Mouse (Mus musculus): Measurements from ENCODE around the gene Dph3. TPM values are rescaled to one million over a fixed set of nuclear protein-coding genes. Genes with fewer than 3 reads are reported as not detected.
"Not testable (repeated sequence)": the region's sequence is repeated elsewhere in the genome, so short reads cannot be mapped to it uniquely, and the experiment has no call there.

Gene Dph3
- total RNA-seq, 2 experiments from 2014 or later, result 9.1 to 33.1 TPM

GRCm38 (mm10) chr14:32087584-32088248 lies 2.2 kb upstream of the Dph3 start:
- not testable (repeated sequence) for ATAC-seq (replicated peaks; ENCODE audit: low FRiP score, poor library complexity, severe bottlenecking)

- ATAC-seq (replicated peaks; ENCODE audit: low FRiP score, poor library complexity, severe bottlenecking), result peak; percentile 8; the same call in 1 of the 2 replicates
Measured at GRCm38 (mm10) chr14:32086226-32086625, 697 bp upstream of the Dph3 start.

GRCm38 (mm10) chr14:32084761-32085485 lies 606 bp downstream of the Dph3 start, which contains the start of gene Oxnad1:
Oxnad1 (plus strand) TSS chr14:32085374.
- peak; percentile 81 for ATAC-seq (replicated peaks; ENCODE audit: low FRiP score, poor library complexity, severe bottlenecking)

- no peak for ATAC-seq (replicated peaks; ENCODE audit: low FRiP score, poor library complexity, severe bottlenecking)
Measured at GRCm38 (mm10) chr14:32083466-32083865, 2.1 kb downstream of the Dph3 start.

- no peak for ATAC-seq (replicated peaks; ENCODE audit: low FRiP score, poor library complexity, severe bottlenecking)
Measured at GRCm38 (mm10) chr14:32082891-32083290, 2.6 kb downstream of the Dph3 start.

GRCm38 (mm10) chr14:32081026-32081425 lies 4.5 kb downstream of the Dph3 start:
- no peak for ATAC-seq (replicated peaks; ENCODE audit: low FRiP score, poor library complexity, severe bottlenecking)

- ATAC-seq (replicated peaks; ENCODE audit: low FRiP score, poor library complexity, severe bottlenecking), result peak; percentile 74
Measured at GRCm38 (mm10) chr14:32076896-32077575, 8.5 kb downstream of the Dph3 start.

GRCm38 (mm10) chr14:32073901-32074300 lies 11.6 kb downstream of the Dph3 start:
- ATAC-seq (replicated peaks; ENCODE audit: low FRiP score, poor library complexity, severe bottlenecking), result no peak

GRCm38 (mm10) chr14:32073211-32073685 lies 12.3 kb downstream of the Dph3 start:
- ATAC-seq (replicated peaks; ENCODE audit: low FRiP score, poor library complexity, severe bottlenecking), result no peak

GRCm38 (mm10) chr14:32072807-32073206 lies 12.7 kb downstream of the Dph3 start:
- no peak for ATAC-seq (replicated peaks; ENCODE audit: low FRiP score, poor library complexity, severe bottlenecking)

GRCm38 (mm10) chr14:32061398-32061797 lies 24.1 kb downstream of the Dph3 start:
- no peak for ATAC-seq (replicated peaks; ENCODE audit: low FRiP score, poor library complexity, severe bottlenecking)

GRCm38 (mm10) chr14:32057664-32058063 lies 27.9 kb downstream of the Dph3 start:
- ATAC-seq (replicated peaks; ENCODE audit: low FRiP score, poor library complexity, severe bottlenecking), result no peak

- ATAC-seq (replicated peaks; ENCODE audit: low FRiP score, poor library complexity, severe bottlenecking), result no peak
Measured at GRCm38 (mm10) chr14:32056675-32057074, 28.9 kb downstream of the Dph3 start.

- no peak for ATAC-seq (replicated peaks; ENCODE audit: low FRiP score, poor library complexity, severe bottlenecking)
Measured at GRCm38 (mm10) chr14:32055781-32056180, 29.7 kb downstream of the Dph3 start.

- no peak for ATAC-seq (replicated peaks; ENCODE audit: low FRiP score, poor library complexity, severe bottlenecking)
Measured at GRCm38 (mm10) chr14:32054788-32055187, 30.7 kb downstream of the Dph3 start.

GRCm38 (mm10) chr14:32053895-32054294 lies 31.6 kb downstream of the Dph3 start:
- no peak for ATAC-seq (replicated peaks; ENCODE audit: low FRiP score, poor library complexity, severe bottlenecking)

- no peak for ATAC-seq (replicated peaks; ENCODE audit: low FRiP score, poor library complexity, severe bottlenecking)
Measured at GRCm38 (mm10) chr14:32050171-32050570, 35.4 kb downstream of the Dph3 start.

GRCm38 (mm10) chr14:32046357-32046756 lies 39.2 kb downstream of the Dph3 start:
- no peak for ATAC-seq (replicated peaks; ENCODE audit: low FRiP score, poor library complexity, severe bottlenecking)

- ATAC-seq (replicated peaks; ENCODE audit: low FRiP score, poor library complexity, severe bottlenecking), result no peak
Measured at GRCm38 (mm10) chr14:32042108-32042507, 43.4 kb downstream of the Dph3 start.

- ATAC-seq (replicated peaks; ENCODE audit: low FRiP score, poor library complexity, severe bottlenecking), result peak; percentile 67
Measured at GRCm38 (mm10) chr14:32037661-32038252, 47.8 kb downstream of the Dph3 start.

Measured in erythroid progenitor cell, adult 5-6 weeks (primary cell).